Mouse (Mus musculus): ENCODE data around the gene Susd3. TPM values are rescaled to one million over a fixed set of nuclear protein-coding genes. Genes with fewer than 3 reads are reported as not detected.
A peak's percentile ranks its signal among the peaks of the same experiment; 100 is the strongest.

The Susd3 gene
- 2.5 and 2.9 TPM in 2 replicates for polyA plus RNA-seq (2015; fragmentation: Nextera tagmentation; extraction: Ambion mirVana)

DNA sequence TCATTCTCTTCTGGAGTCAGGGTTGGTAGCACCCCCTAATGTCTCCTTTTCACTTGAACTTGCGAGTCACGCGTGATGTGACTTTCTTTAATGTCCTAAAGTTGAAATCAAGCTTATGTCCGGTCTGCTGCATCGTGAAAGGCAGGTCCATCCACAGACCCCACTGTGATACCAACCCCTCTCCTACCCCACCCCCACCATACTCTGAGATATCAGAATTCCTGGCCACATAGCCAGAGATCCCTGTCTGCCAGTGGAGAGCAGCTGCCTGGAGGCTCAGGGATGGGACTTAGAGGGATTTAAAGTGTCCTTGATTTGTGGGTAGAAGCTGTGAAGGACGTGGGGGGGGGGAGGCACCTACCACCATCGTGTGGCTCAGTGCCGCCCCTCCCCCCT, at the start of gene Susd3:
Gene Susd3, minus strand, starts transcription at position 240 of the 396 bp plus-strand sequence.
- peaks cover 23% of the 10 kb centered on the region for H3K27me3 ChIP-seq (ENCODE audit: insufficient read depth, low read length)
- H3K27ac ChIP-seq (ENCODE audit: low read depth), result no peak within 1 kb of the TSS
- peak within 1 kb of the TSS; percentile 59 for H3K9ac ChIP-seq (replicated peaks)
- peak within 1 kb of the TSS; percentile 49 for H3K4me3 ChIP-seq (ENCODE audit: low read depth, low read length)
- no peaks in the 10 kb centered on the region for H3K9me3 ChIP-seq (ENCODE audit: low read length)
- DNase-seq, result no peak
- ATAC-seq, result no peak
- H3K4me2 ChIP-seq (ENCODE audit: low read depth, low read length), result peak within 1 kb of the TSS; percentile 88
- WGBS (ENCODE audit: insufficient replicate concordance), result 17% methylated on average over 8 of the region's 8 CpGs
- H3K4me1 ChIP-seq (ENCODE audit: insufficient read depth), result peaks cover 21% of the 10 kb centered on the region
- TF ChIP-seq EP300 (IDR thresholded peaks at IDR 0.05; ENCODE audit: low read depth), result no peak
- no peak for TF ChIP-seq CTCF (IDR thresholded peaks at IDR 0.05; ENCODE audit: low read depth)
- no peaks in the 10 kb centered on the region for H3K36me3 ChIP-seq (replicated peaks; ENCODE audit: insufficient read depth, low read length)

DNA sequence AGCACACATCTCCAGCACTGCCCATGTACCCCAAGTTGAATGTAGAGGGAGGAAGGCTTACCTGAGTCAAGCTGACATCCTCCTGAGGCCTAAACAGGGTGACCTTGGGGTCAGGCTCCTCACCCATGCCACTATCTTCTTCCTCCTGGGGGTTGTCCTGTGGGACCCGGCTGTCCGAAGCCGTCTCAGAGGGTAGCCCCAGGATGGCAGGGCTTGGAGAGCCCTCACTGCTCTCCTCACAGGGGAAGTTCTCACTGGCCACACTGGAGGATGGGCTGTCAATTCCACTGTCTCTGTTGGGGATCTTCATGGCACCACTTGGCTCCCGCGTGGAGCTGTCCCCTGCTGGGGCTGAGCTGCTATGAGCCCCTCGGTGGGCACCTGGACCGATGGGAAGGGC, 47.8 kb upstream of the Susd3 start:
- Histone ChIP-seq H3K9me3 (ENCODE audit: low read length) (no peaks in the 10 kb centered on the region), H3K4me1 (ENCODE audit: insufficient read depth) (peaks cover 26% of the 10 kb centered on the region), H3K27ac (ENCODE audit: low read depth) (no peak overlapping the region), H3K4me3 (ENCODE audit: low read depth, low read length) (no peak overlapping the region), H3K36me3 (replicated peaks; ENCODE audit: insufficient read depth, low read length) (0 out of 2 replicates have a peak, but pooled peaks cover 4% of the 10 kb centered on the region), H3K9ac (replicated peaks) (no peak overlapping the region), H3K4me2 (ENCODE audit: low read depth, low read length) (no peak overlapping the region), H3K27me3 (ENCODE audit: insufficient read depth, low read length) (no peaks in the 10 kb centered on the region)
- 83% methylated on average over 7 of the region's 7 CpGs for WGBS (ENCODE audit: insufficient replicate concordance)
- ATAC-seq (no peak), DNase-seq (no peak)
- TF ChIP-seq CTCF (IDR thresholded peaks at IDR 0.05; ENCODE audit: low read depth), result no peak
- no peak for TF ChIP-seq EP300 (IDR thresholded peaks at IDR 0.05; ENCODE audit: low read depth)

DNA sequence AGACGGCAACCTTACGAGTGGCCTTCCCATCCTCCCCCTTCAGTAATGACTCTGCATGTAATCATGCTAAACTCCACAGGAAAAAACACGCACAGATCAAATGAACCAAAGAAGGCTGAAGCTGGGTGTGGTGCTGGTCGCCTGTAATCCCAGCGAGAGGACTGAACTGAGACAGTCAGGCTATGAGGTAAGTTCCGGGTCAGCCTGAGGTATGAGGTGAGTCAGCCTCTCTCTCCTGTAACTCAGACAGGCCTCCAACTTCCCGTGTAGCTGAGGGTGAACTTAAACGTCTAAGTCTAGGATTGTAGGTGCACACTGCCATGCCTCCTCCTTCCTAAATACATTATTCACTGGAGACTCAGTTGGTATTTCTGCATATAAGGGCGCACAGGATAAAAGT, 45.6 kb upstream of the Susd3 start:
- Histone ChIP-seq H3K36me3 (replicated peaks; ENCODE audit: insufficient read depth, low read length) (0 out of 2 replicates have a peak, but pooled peaks cover 10% of the 10 kb centered on the region), H3K4me2 (ENCODE audit: low read depth, low read length) (no peak overlapping the region), H3K9me3 (ENCODE audit: low read length) (no peaks in the 10 kb centered on the region), H3K4me1 (ENCODE audit: insufficient read depth) (peaks cover 17% of the 10 kb centered on the region), H3K27ac (ENCODE audit: low read depth) (no peak overlapping the region), H3K9ac (replicated peaks) (no peak overlapping the region), H3K27me3 (ENCODE audit: insufficient read depth, low read length) (no peaks in the 10 kb centered on the region), H3K4me3 (ENCODE audit: low read depth, low read length) (no peak overlapping the region)
- DNase-seq (no peak), ATAC-seq (no peak)
- 62% methylated on average over 9 of the region's 9 CpGs for WGBS (ENCODE audit: insufficient replicate concordance)
- TF ChIP-seq EP300 (IDR thresholded peaks at IDR 0.05; ENCODE audit: low read depth), result no peak
- no peak for TF ChIP-seq CTCF (IDR thresholded peaks at IDR 0.05; ENCODE audit: low read depth)

DNA sequence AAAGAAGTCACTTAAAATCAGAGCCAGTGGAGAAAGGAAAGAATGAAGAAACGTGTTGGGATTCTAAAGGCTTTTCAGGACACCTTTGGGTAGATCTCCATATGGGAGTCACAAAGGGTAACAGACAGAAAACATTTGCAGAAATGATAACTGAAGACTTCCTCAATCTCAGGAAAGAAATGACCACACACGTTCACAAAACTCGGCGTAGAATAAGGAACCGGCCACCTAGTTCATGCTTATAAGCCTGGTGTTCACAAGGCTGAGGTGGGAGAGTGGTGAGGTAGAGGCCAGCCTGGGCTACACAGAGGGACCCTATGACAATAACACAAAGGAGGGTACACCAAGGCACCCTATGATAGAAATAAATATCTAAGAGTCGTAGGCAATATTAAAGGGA, 43.4 kb upstream of the Susd3 start:
- DNase-seq (no peak), ATAC-seq (no peak)
- no peak overlapping the region for H3K4me3 ChIP-seq (ENCODE audit: low read depth, low read length)
- peaks cover 16% of the 10 kb centered on the region for H3K36me3 ChIP-seq (replicated peaks; ENCODE audit: insufficient read depth, low read length)
- H3K27ac ChIP-seq (ENCODE audit: low read depth), result no peak overlapping the region
- H3K9ac ChIP-seq (replicated peaks), result no peak overlapping the region
- no peaks in the 10 kb centered on the region for H3K9me3 ChIP-seq (ENCODE audit: low read length)
- TF ChIP-seq CTCF (IDR thresholded peaks at IDR 0.05; ENCODE audit: low read depth), result no peak
- TF ChIP-seq EP300 (IDR thresholded peaks at IDR 0.05; ENCODE audit: low read depth), result no peak
- WGBS (ENCODE audit: insufficient replicate concordance), result 56% methylated on average over 6 of the region's 6 CpGs
- no peak overlapping the region for H3K4me2 ChIP-seq (ENCODE audit: low read depth, low read length)
- no peaks in the 10 kb centered on the region for H3K27me3 ChIP-seq (ENCODE audit: insufficient read depth, low read length)
- H3K4me1 ChIP-seq (ENCODE audit: insufficient read depth), result no peaks in the 10 kb centered on the region

DNA sequence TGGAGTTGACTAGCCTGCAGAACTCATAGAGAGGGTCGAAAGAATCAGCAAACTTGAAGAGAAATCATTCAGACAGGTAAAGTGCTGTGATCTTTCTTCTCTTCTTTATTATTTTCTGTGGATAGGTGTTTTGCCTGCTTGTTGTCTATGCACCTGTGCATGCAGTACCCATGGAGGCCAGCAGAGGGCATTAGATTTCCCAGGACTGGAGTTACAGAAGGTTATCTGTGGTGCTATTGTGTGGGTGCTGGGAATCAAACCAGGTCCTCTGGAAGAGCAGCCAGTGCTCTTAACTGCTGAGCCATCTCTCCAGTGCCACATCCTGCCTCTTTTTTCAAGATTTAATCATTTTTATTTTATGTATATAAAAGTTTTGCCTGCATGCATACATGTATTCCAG, 42.9 kb upstream of the Susd3 start:
- 56% methylated on average over 1 of the region's 1 CpGs for WGBS (ENCODE audit: insufficient replicate concordance)
- H3K4me3 ChIP-seq (ENCODE audit: low read depth, low read length), result no peak overlapping the region
- H3K36me3 ChIP-seq (replicated peaks; ENCODE audit: insufficient read depth, low read length), result peaks cover 21% of the 10 kb centered on the region
- no peaks in the 10 kb centered on the region for H3K4me1 ChIP-seq (ENCODE audit: insufficient read depth)
- ATAC-seq (no peak), DNase-seq (peak; percentile 57)
- no peak overlapping the region for H3K9ac ChIP-seq (replicated peaks)
- no peak overlapping the region for H3K27ac ChIP-seq (ENCODE audit: low read depth)
- TF ChIP-seq EP300 (IDR thresholded peaks at IDR 0.05; ENCODE audit: low read depth) (no peak), CTCF (IDR thresholded peaks at IDR 0.05; ENCODE audit: low read depth) (peak; percentile 74)
- no peaks in the 10 kb centered on the region for H3K27me3 ChIP-seq (ENCODE audit: insufficient read depth, low read length)
- H3K9me3 ChIP-seq (ENCODE audit: low read length), result no peaks in the 10 kb centered on the region
- H3K4me2 ChIP-seq (ENCODE audit: low read depth, low read length), result no peak overlapping the region

DNA sequence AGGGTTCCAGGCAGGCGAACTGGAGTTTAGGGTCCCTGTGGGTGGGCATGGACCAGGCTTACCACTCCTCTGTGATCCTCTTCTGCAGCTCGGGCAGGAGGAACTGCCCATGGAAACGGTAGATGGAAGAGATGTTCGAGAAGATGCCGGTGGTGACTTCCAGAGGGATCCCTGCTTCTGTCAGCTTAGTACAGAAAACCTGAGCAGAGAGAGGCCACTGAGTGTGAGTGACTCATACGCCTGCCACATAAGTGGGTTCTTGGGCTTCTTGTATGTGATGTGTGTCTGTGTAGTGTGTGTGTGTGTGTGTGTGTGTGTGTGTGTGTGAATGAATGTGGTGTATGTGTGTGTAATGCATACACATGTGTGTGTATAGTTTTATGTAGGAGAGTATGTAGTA, 38.7 kb upstream of the Susd3 start:
- peaks cover 24% of the 10 kb centered on the region for H3K36me3 ChIP-seq (replicated peaks; ENCODE audit: insufficient read depth, low read length)
- ATAC-seq (no peak), DNase-seq (no peak)
- H3K9me3 ChIP-seq (ENCODE audit: low read length), result no peaks in the 10 kb centered on the region
- H3K4me1 ChIP-seq (ENCODE audit: insufficient read depth), result no peaks in the 10 kb centered on the region
- no peak overlapping the region for H3K27ac ChIP-seq (ENCODE audit: low read depth)
- H3K4me3 ChIP-seq (ENCODE audit: low read depth, low read length), result no peak overlapping the region
- H3K9ac ChIP-seq (replicated peaks), result no peak overlapping the region
- H3K4me2 ChIP-seq (ENCODE audit: low read depth, low read length), result no peak overlapping the region
- H3K27me3 ChIP-seq (ENCODE audit: insufficient read depth, low read length), result no peaks in the 10 kb centered on the region
- TF ChIP-seq CTCF (IDR thresholded peaks at IDR 0.05; ENCODE audit: low read depth), result no peak
- no peak for TF ChIP-seq EP300 (IDR thresholded peaks at IDR 0.05; ENCODE audit: low read depth)
- 76% methylated on average over 6 of the region's 6 CpGs for WGBS (ENCODE audit: insufficient replicate concordance)

DNA sequence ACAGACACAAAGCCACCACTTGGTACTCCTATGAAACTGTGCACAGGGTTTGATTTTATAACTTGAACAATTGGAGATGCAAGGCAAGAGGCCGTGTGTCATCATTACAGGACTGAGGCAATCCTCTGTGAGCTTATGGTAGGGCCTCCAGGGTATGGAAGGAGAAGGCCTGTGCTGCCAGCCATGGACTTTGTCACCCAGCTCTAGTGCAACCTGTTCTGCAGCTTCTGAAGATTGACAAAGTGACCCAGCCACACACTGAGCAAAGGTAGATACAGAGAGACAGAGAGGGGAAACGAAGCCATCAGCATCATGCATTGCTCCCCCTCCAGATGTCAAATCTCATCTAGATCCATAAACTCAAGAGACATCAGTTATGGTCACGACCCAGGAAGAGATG, 38.2 kb upstream of the Susd3 start:
- no peak for TF ChIP-seq EP300 (IDR thresholded peaks at IDR 0.05; ENCODE audit: low read depth)
- no peak for TF ChIP-seq CTCF (IDR thresholded peaks at IDR 0.05; ENCODE audit: low read depth)
- ATAC-seq (no peak), DNase-seq (no peak)
- Histone ChIP-seq H3K36me3 (replicated peaks; ENCODE audit: insufficient read depth, low read length) (peaks cover 22% of the 10 kb centered on the region), H3K27ac (ENCODE audit: low read depth) (no peak overlapping the region), H3K4me2 (ENCODE audit: low read depth, low read length) (no peak overlapping the region), H3K4me1 (ENCODE audit: insufficient read depth) (no peaks in the 10 kb centered on the region), H3K9ac (replicated peaks) (no peak overlapping the region), H3K4me3 (ENCODE audit: low read depth, low read length) (no peak overlapping the region), H3K9me3 (ENCODE audit: low read length) (no peaks in the 10 kb centered on the region), H3K27me3 (ENCODE audit: insufficient read depth, low read length) (no peaks in the 10 kb centered on the region)
- 71% methylated on average over 3 of the region's 3 CpGs for WGBS (ENCODE audit: insufficient replicate concordance)

Measured in liver, postnatal 0 days (tissue).